Mouse (Mus musculus): ENCODE measurements at regions not wholly inside any gene's neighbourhood (a gene's known extent, or its start where the extent isn't known, plus 50 kb on each side); places are given as distances from the start of the nearest gene placed in this dataset.
A peak's percentile ranks its signal among the peaks of the same experiment; 100 is the strongest.

DNA sequence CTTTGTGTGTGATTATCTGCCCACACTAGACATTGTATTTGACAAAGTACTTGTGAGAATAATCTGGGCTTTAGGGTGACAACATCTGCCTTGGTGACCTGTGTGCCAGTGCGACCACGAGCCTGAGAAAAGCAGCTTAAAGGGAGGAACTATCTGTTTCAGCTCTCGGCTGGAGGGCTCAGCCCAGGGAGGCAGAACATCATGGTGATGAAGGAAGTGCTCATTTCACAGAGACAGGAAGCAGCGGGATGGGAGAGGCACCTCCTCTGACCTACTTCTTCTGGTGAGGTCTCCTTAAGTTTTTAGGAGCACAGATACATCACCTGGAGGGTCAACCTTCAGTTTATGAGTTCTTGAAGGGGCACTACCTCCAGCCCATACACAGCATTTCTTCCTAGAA lies 89.8 kb downstream of the Kif26a start:
- DNase-seq (ENCODE audit: low read depth, low spot score), result no peak

DNA sequence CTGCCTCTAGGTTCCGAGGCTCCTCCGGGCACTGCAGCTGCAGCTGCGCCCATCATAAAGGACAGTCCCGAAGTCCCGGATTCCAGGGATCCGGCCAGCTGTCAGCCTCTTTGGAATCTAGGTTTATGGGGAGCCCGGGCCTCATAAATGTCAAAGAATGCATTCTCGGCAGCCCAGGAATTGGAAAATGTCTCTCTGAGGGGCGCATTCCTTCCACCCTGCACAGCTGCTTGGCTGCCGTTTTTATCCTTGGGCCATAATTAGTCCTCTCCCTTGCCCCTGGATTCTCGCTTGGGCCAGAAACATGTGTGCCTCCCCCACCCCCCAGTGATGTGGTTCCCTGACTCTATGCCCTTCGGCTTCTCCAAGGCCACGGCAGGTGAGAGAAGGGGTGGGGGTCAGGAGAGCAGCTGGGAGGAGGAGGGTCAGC lies 91.1 kb downstream of the Kif26a start:
- DNase-seq (ENCODE audit: low read depth, low spot score), result no peak

DNA sequence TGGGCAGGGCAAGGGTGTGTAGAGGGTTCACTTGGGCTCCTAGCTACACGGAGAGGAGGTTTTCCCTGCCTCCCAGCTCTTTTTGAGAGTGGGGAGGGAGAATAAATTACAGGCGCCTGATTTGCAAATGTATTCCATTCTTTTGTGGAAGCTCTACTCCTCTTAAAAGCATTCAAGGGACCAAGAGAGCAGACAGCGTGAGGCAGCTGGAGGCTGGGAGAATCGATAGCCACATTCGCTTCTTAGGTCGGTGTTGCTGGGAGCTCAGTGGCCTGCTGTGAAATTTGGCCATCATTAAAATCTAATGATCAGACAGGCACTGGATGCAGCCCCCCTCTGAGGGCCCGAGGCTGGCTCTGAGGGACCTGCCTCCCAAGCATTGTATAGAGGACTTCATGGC lies 92.8 kb downstream of the Kif26a start:
- peak; percentile 10 for DNase-seq (ENCODE audit: low read depth, low spot score)

DNA sequence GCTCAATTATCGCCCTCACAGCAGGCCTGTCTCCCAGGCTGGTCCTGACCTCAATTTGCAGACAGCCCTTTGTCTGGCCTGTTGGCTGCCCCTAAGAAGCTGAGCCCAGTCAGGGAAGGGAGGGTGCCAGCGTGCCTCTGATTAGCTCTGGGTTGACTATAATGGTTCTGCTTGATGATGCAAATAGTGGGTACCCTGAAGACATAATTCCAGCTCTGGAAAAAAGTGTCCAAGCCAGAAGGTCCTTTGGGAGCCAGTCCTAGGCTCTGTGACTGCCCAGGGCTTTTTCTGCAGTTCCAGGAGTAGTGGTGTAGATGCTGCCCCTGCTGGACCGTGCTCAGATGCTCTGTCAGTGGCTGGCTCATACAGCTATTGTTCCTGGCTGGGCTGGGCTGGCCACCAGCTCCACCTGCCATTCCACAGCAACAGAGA lies 95.7 kb downstream of the Kif26a start:
- no peak for DNase-seq (ENCODE audit: low read depth, low spot score)

DNA sequence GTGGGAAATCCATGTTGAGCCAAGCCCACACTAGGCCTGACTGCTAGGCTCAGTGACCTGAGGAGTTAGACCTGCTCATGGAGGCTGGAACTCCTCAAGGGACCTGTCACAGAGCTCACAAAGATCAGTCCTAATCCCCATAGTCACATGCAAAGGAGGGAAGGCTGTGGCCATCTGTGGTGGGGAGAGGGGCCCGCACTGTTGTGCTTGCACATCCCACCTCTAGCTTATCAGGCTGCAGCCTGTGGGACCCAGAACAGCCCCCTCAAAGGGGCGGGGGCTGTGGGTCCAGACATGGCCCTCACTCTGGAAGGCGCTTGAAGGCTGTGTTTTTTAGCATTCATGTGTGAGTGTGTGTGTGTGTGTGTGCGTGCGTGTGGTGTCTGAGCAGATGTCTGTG lies 97.2 kb downstream of the Kif26a start:
- DNase-seq (ENCODE audit: low read depth, low spot score), result no peak

DNA sequence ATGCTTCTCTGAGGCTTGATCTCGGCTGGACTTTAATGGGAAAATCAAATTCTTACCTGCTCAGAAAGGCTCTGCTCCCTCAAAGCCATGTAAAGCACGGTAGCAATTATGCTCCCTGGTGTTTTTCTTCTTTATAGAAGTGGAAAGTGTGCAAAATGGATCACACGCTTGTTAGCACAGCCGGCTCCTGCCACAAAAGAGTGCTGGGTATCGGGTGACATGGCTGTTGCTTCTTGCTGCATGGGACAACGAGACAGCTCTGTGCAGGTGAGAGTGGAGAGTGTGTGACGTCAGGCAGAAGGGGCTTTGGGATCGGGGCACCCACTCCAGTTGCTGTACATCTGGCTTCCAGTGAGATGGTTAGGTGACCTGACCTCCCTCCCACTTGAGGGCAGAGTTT lies 104.9 kb downstream of the Kif26a start:
- DNase-seq (ENCODE audit: low read depth, low spot score), result no peak

DNA sequence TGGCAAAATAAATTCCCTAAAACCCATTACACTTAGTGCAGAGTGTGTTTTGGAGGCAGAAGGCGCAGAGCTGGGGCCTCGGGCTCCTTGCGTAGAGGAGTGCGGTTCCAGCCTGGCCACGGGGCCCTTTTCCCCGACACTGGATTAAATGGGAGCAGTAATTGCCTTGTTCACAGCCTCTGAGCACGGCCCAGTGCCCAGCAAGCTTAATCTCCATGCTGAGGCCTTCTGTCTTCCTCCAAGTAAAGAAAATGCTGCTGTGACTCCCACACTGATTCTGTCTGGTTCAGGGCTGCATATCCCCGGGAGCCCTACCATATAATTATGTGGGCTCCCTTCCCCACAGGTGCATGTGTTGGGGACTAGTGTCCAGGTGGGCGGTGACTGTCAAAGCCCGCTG lies 107.5 kb downstream of the Kif26a start:
- DNase-seq (ENCODE audit: low read depth, low spot score), result no peak

DNA sequence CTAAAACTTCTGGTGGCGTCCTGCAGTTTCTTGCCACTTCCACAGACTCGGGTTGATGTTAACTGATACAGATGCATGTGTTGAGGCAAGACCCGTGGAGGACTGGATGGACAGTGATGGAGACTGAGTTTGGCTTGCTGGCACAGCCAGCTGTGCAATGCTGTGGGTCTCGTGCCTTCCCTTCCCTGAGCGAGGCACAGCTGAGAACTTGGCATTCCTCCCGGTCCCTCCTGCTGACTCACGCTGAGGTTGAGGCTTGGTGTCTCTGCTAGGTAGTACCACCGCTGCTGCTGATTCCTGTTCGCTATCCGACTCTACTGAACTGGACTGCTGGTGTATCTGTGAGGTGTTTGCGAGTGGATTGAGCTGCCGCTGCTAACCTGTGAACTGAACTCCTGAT lies 109.2 kb downstream of the Kif26a start:
- no peak for DNase-seq (ENCODE audit: low read depth, low spot score)

DNA sequence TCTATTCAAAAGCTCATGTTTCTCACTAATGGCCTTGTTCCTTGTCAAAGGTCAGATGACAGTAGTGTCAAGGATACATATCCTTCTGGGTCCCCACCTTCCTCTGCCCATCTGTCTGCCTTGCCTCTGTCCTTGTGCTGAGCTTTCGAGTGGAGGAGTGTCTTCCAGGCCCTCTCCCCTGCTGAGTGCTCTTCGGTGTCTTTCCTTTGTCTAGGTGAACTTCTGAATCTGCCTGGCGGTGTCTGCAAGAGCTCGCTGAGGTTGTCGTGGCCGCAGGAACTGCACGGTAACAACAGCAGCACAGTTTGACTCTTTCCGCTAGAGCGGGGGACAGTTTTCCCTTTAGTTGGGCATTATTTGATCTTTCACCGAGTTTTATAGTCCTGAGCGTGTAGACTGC lies 111.7 kb downstream of the Kif26a start:
- peak; percentile 77 for DNase-seq (ENCODE audit: low read depth, low spot score)

DNA sequence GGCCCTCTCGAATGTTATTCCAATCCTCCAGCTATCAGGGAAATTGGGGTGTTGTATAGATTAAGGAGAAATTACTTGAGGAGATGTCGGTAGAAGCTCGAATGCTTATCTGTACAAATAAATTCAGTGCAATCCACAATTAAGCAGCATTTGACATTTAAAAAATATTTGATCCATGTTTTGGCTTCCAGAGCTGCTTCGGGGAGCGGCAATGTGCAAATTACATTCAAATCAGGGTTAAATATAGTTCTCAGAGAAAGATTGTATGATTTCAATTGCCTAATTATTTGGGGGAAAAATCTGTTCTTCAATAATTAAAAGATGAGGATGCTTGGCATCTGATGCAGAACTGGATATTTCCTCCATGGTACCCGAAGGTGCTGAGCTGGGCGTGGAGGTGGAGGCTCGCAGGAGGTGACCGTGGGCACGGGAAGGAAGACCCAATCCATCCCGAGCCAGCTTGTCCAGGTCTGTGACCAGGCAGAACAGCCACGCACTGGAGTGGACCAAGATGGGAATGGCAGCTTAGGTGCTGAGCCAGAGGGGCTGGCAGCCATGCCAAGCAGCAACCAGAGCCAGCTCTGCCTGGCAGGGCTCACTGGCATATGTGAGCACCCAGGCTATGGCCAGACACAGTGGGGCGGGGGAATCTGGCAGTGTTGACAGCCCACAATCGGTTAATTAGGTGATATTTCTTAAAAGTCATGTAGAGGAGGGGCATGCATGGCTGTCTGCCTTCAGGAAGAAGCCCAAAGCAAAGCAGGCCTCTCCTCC lies 117.5 kb downstream of the Kif26a start:
- no peak for DNase-seq (ENCODE audit: low read depth, low spot score)

DNA sequence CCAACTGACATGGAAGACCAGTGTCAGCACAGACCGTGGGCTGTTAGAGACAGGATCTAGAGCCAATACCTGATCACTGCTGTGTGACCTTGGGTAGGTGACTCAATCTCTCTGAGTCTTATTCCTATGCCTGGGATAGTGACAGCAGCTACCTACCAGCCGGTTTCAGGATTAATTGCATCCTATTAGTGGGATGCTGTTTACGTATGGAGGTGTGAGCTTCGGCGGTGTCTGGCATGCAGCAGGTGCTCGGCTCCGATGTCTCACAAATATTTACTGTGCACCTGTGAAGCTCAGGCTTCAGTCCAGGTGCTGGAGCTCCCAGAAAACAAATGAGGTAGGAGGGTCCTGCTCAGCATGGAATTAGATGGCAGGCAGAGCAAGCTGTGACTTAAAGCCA lies 118.2 kb downstream of the Kif26a start:
- DNase-seq (ENCODE audit: low read depth, low spot score), result no peak

DNA sequence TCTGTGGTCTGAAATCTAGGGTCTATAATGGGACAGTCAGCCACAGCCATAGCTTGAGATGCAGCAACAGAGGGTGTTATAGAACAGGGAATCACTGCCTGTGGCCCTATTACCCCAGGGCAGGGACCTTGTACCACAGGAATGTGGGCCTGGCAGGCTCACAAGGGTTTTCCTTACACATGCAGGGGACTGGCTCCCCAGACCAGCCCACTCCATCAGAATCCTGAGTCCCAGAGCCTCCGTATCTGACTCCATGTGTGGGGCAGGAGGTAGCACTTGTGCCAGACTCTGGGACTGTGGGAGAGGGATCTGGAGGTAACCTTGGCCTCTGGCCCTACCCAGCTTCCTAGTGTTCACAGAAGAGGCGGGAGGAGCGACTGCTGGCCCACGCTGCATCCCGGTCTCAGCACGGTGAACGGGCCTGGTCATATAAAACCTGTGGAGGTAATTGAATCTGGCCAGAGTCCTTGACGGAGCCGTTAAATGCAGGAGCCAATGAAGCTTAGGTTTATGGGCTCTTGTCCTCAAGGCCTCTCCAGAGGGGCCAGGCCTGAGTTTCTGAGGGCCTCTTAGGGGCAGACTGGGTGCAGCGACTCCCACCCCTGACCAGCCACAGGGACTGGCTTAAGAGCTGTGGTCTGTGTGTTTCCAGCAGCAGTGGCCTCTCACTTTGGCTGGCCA lies 119.4 kb downstream of the Kif26a start:
- DNase-seq (ENCODE audit: low read depth, low spot score), result no peak

DNA sequence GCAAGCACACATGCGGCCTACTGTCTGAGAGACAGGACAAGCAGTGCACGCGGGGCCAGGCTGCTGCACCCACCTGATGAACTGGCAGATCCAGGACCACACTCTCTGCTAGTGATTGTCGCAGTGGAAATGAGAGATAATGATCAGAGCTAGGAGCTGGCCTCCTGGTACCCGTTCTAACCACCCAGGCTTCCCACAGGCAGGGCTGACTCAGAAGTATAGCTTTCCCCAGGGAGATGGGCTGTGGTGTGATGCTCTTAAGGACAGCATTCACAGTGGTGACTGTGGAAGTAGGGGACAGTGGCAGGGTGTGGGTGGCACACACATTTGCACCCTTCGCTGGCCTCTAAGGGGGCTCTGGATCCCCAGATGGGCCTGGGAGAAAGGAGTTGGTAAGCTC lies 128.0 kb downstream of the Kif26a start:
- DNase-seq (ENCODE audit: low read depth, low spot score), result no peak

DNA sequence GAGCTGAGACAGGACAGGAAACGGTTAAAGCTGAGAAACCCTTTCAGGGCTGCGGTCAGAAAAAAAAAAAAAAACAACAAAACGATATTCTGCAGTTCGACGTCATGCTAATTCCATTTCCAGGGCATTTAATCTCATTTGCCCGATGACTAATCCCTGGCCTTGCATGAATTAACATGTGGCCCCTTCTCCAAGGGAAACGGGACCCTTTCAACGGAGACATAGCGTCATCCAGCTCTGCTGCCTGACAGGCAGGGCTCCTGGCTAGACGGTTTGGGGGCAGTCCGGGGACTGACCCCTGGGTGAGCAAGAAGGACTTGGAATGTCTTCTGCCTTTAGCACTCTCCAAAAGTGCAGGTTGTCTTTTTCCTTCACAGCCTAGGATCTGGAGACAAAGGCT lies 128.7 kb downstream of the Kif26a start:
- no peak for DNase-seq (ENCODE audit: low read depth, low spot score)

DNA sequence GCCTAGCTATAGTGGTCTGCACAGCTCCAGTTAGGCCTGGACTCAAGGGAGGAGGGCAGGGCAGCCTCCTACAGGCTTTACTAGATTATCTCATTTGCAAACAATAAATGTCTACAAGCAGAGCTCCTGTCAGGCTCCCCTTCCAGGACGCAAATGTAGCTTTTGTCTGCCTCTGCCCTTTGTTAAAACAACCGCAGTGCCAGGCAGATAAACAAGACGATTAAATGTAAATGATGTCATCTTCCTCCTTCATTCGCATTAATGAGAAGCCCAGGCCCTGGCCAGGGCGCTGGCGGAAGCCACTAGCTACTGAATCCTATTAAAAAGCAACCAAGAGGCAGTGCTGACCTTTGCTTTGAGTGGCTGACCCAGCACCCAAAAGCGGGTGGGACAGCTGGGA lies 130.6 kb downstream of the Kif26a start:
- DNase-seq (ENCODE audit: low read depth, low spot score), result peak; percentile 38

DNA sequence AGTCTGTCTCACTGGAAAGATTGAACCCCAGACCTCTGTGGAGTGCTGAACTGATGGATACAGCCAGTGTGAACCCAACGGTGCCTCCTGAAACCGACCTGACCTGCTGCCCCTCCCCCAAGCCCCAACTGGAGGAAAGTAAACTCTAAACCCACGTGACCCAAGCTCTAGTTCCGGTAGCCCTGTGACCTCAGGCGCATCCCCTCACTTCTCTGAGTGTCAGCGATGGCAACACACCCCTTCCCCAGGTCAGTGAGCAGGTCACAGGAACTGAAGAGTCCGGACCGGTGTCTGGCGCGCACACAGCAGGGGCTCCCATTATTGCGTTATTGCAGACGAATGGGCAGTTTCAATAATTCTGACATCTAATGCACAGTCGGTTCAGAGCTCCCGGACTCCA lies 131.5 kb downstream of the Kif26a start:
- DNase-seq (ENCODE audit: low read depth, low spot score), result peak; percentile 63

DNA sequence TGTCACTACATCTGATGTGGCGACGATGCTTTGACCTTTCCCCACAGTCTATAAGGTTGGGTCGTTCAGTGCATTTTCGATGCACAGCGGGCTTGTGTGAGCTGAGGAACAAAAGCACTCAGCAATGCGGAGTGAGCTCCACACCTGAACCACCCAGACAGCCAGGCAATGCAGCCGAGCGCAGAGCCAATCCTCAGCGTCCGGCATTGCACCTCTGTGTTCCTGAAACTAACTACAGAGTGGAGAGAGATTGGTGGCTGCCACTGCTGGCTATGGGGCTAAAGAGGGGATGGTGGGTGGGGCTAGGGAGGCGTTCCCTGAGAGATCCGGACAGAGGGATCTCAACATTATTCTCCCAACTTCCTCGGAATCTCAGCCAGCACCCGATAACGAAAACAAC lies 139.1 kb downstream of the Kif26a start:
- DNase-seq (ENCODE audit: low read depth, low spot score), result peak; percentile 51

DNA sequence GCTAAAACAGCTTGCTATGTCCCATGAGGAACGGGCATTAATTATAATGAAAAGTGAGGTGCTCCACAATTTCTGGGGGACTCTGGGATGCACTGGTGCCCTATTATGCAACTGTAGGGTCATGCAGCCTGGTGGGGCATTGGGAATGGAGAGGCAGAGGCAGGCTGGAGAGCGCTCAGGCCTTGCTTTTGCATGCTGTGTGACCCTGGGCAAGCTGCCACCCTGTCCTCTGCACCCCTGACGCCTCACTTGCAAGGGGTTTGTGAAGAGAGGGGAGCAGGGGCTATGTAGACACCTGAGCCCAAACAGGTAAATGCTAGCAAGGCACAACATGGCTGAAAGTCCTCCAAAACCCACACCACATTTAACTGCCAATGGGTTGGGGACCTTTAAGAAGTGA lies 142.8 kb downstream of the Kif26a start:
- no peak for DNase-seq (ENCODE audit: low read depth, low spot score)

DNA sequence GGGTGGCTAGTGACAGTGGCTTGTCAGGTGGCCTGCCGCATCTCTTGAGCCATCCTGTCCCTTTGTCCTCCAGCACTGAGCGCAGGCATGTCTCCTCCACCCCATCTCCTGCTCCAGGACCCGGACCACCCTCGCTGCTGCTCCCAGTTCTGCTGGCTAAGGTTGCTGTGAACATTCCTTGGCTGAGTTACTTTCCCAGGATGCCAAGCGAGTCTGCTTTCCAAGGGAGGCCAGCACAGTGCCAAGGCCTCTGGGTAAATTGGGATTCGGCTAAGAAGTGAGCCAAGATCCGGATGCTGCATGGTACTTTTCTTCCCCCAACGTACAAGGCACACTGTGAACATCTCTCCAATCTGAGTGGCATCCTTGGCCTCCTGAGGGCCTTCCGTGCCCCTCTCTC lies 144.3 kb downstream of the Kif26a start:
- DNase-seq (ENCODE audit: low read depth, low spot score), result no peak

DNA sequence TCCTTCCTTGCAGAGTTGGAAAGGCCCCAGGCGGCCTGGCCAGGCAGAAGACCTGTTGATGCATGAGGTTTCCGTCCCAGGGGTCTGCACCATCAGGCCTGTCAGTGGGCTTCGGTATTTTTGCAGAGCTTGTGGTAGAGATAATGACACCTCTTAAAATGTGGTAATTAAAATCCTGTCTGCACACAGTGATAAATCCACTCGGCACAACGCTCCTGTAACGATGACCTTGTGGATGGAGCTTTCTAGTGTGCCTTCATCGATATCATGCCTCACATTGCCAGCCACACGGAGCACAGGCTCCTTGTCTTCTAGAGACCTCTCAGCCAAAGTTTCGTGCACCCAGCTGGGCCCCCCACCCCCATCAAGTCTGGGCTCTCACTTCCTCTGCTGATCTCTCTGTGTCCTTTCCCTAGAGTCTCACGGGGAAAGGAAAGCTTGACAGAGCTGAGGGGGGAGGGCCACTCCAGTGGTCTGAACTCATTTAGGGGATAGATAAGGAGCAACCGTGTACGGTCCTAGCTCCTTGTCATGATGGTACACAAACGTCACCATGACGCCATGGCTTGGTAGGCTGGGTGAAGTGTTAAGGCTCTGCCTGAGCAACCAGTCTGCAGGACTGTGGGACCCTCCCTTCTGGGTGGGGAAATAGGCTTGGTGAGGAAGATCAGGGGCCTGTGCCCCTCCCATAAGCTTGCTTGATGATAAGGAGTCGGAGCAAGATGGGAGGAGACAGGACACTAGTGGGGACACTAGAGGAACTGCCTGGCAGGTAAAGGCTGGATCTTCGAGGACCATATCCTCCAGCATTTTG lies 145.9 kb downstream of the Kif26a start:
- DNase-seq (ENCODE audit: low read depth, low spot score), result no peak

DNA sequence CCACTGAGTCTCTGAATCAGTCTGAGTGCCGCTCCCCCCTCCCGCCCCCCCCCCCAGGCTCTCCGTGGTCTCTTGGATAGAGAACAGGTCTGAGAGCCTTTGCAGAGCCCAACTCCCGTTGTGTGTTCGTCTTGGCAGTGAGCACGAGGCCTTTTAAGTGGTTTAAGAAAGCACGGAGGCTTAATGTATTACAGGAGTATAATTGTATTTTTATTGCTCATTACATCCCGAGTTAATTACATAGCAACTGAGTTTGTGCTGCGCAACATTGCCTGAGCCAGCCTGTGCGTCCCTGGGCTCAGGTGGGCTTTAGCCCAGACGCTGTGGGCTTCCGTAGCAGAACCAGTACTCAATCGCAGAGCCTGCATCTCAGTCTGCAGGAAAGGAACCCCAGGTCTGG lies 147.1 kb downstream of the Kif26a start:
- no peak for DNase-seq (ENCODE audit: low read depth, low spot score)

DNA sequence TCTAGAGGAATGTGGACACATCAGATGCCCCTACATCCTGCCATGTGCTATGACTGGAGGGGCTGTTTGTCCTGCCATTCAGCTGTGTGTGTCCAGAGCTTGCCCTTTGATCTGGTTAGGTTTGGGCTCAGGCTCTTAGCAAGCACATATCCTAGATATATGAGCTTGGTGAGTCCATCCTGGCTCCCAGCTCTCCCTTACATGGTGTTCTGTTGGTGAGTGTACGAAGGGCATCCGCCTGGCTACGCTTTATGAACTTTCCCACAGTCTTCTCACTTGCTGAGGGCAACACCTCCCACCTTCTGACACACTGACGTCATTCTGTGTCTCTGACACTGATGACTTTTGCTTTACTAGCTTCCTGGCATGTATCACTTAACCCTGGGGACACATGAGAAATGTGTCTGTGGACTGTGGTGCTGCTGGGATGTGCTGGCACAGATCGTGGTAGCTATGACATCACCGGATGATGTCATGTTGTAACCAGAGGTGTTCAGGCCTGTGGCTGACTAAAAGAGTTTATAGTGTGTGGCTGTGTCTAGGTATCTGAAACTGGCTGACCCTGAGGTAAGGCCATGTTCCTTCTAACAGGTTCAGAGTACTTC lies 149.4 kb downstream of the Kif26a start:
- DNase-seq (ENCODE audit: low read depth, low spot score), result no peak
